Mouse (Mus musculus) embryonic facial prominence, embryonic 15.5 days (tissue): Measurements from ENCODE around the gene Polr3e. TPM values are rescaled to one million over a fixed set of nuclear protein-coding genes. Genes with fewer than 3 reads are reported as not detected.

Experiments
- ATAC-seq: fragments of 200-750 bp; cut with Nextera tagmentation; 2 replicates; pipeline ENCODE4 v1.8.0; 2017; ENCODE audit warnings: low read depth, moderate TSS enrichment; ENCODE audit not compliant: insufficient number of reproducible peaks, low FRiP score, low TSS enrichment
- H3K27ac ChIP-seq: fragments of 300-500 bp; sonication (generic); replicated peaks from 2 replicates; pipeline ENCODE4 v1.5.1; 2015; ENCODE audit warnings: mild to moderate bottlenecking, inconsistent platforms
- H3K27me3 ChIP-seq: fragments of 300-500 bp; sonication (generic); 2 replicates; pipeline ENCODE4 v1.6.1; 2015; ENCODE audit warnings: inconsistent platforms
- H3K36me3 ChIP-seq: fragments of 300-500 bp; sonication (generic); 2 replicates; pipeline ENCODE4 v1.6.1; 2015; ENCODE audit warnings: mild to moderate bottlenecking, inconsistent platforms
- H3K4me1 ChIP-seq: fragments of 300-500 bp; sonication (generic); 2 replicates; pipeline ENCODE4 v1.6.1; 2015; ENCODE audit warnings: inconsistent platforms
- H3K4me2 ChIP-seq: fragments of 300-500 bp; sonication (generic); replicated peaks from 2 replicates; pipeline ENCODE4 v1.6.1; 2015; ENCODE audit warnings: mild to moderate bottlenecking, inconsistent platforms
- H3K4me3 ChIP-seq: fragments of 300-500 bp; sonication (generic); replicated peaks from 2 replicates; pipeline ENCODE4 v1.5.1; 2015; ENCODE audit warnings: mild to moderate bottlenecking, inconsistent platforms
- H3K9ac ChIP-seq: fragments of 300-500 bp; sonication (generic); 2 replicates; pipeline ENCODE4 v1.6.1; 2015; ENCODE audit warnings: inconsistent platforms
- H3K9me3 ChIP-seq: fragments of 300-500 bp; sonication (generic); replicated peaks from 2 replicates; pipeline ENCODE4 v1.6.1; 2016; ENCODE audit warnings: inconsistent platforms
- WGBS: fragments of 180-500 bp; shearing (Covaris S2); methylation state at CpG from one replicate; pipeline ENCODE4 v1.1.7; 2015; 5-methylcytosine and 5-hydroxymethylcytosine counted together
- polyA plus RNA-seq: library from polyadenylated mRNA; unstranded; fragments of >200 nt; fragmentation: Nextera tagmentation; extraction: Ambion mirVana; gene quantifications from 2 replicates; pipeline ENCODE4 v1.2.1, GENCODE M21; 2015

The Polr3e gene
- polyA plus RNA-seq, 1 experiment from 2014 or later = 34.1 TPM

- peak overlapping the region; percentile 97 for H3K4me3 ChIP-seq
- peak overlapping the region; percentile 84 for H3K9ac ChIP-seq
- no peaks in the 10 kb centered on the region for H3K36me3 ChIP-seq
- 5% methylated on average over 39 of the region's 39 CpGs for WGBS
- peak overlapping the region; percentile 79; the same call in 1 of the 2 replicates for H3K27ac ChIP-seq
- peak overlapping the region; percentile 74 for H3K4me2 ChIP-seq
- peaks cover 26% of the 10 kb centered on the region for H3K4me1 ChIP-seq
- H3K27me3 ChIP-seq = no peaks in the 10 kb centered on the region
- no peaks in the 10 kb centered on the region for H3K9me3 ChIP-seq
- ATAC-seq = peak; percentile 36
These were observed 63.7 kb downstream of the Polr3e start for GRCm38 (mm10) chr7:120980931-120981924.

GRCm38 (mm10) chr7:120982200-120982841 lies 64.8 kb downstream of the Polr3e start, which contains the start of the genes Cdr2 and Mfsd13b:
Cdr2 (minus strand) TSS chr7:120982312.
Mfsd13b (plus strand) TSS chr7:120982509.
- WGBS = under 1% methylated on average over 46 of the region's 46 CpGs
- Histone ChIP-seq H3K4me3 (peak within 1 kb of the TSS; percentile 97), H3K27me3 (no peaks in the 10 kb centered on the region), H3K36me3 (no peaks in the 10 kb centered on the region), H3K4me1 (peaks cover 19% of the 10 kb centered on the region; the same call in 1 of the 2 replicates), H3K9me3 (no peaks in the 10 kb centered on the region), H3K27ac (peak within 1 kb of the TSS; percentile 79), H3K4me2 (peak within 1 kb of the TSS; percentile 74), H3K9ac (peak within 1 kb of the TSS; percentile 84)
- peak; percentile 97 for ATAC-seq

- 8% methylated on average over 7 of the region's 7 CpGs for WGBS
- Histone ChIP-seq H3K9ac (peak overlapping the region; percentile 59), H3K27ac (peak overlapping the region; percentile 72), H3K36me3 (no peaks in the 10 kb centered on the region), H3K9me3 (no peaks in the 10 kb centered on the region), H3K4me2 (peak overlapping the region; percentile 74), H3K4me1 (peaks cover 15% of the 10 kb centered on the region; the same call in 1 of the 2 replicates), H3K27me3 (no peaks in the 10 kb centered on the region), H3K4me3 (peak overlapping the region; percentile 97)
- ATAC-seq = no peak
These were observed 65.4 kb downstream of the Polr3e start for GRCm38 (mm10) chr7:120982968-120983367.

GRCm38 (mm10) chr7:120991191-120991590 lies 73.6 kb downstream of the Polr3e start:
- H3K36me3 ChIP-seq = no peaks in the 10 kb centered on the region
- WGBS = 73% methylated on average over 8 of the region's 8 CpGs
- H3K4me2 ChIP-seq = no peak overlapping the region
- no peak overlapping the region for H3K27ac ChIP-seq
- no peaks in the 10 kb centered on the region for H3K27me3 ChIP-seq
- H3K9me3 ChIP-seq = no peaks in the 10 kb centered on the region
- no peak overlapping the region for H3K9ac ChIP-seq
- ATAC-seq = no peak
- no peaks in the 10 kb centered on the region for H3K4me1 ChIP-seq
- no peak overlapping the region for H3K4me3 ChIP-seq

Other genes starting within 250 kb of the Polr3e start
- gene Pdzd9, start 247.4 kb upstream of the Polr3e start, polyA plus RNA-seq = 0.24 and 0.28 TPM in 2 replicates
- gene Mosmo, start 240.1 kb upstream of the Polr3e start, polyA plus RNA-seq = 11.6 and 12.1 TPM in 2 replicates
- 1.7 and 3.2 TPM in 2 replicates for gene Vwa3a, start 178.4 kb upstream of the Polr3e start, polyA plus RNA-seq
- not detected in 2 replicates for gene Gm5737, start 105.4 kb upstream of the Polr3e start, polyA plus RNA-seq
- 65.2 and 75.4 TPM in 2 replicates for gene Eef2k, start 74.9 kb upstream of the Polr3e start, polyA plus RNA-seq
- 11.3 and 14.1 TPM in 2 replicates for gene Cdr2, start 64.6 kb downstream of the Polr3e start, polyA plus RNA-seq
- gene Mfsd13b, start 64.8 kb downstream of the Polr3e start, polyA plus RNA-seq = 0.17 TPM in 1 of 2 replicates, not detected in the other
- 133 and 136 TPM in 2 replicates for gene Mettl9, start 116.7 kb downstream of the Polr3e start, polyA plus RNA-seq
- gene Igsf6, start 156.8 kb downstream of the Polr3e start, polyA plus RNA-seq = 3.0 and 3.1 TPM in 2 replicates
- gene Otoa, start 163.9 kb downstream of the Polr3e start, polyA plus RNA-seq = 0.61 and 0.75 TPM in 2 replicates